Mouse (Mus musculus) G1E (cell line): ENCODE results near the gene Adam19.

ENCODE experiments used
- CTCF ChIP-seq: IDR thresholded peaks from 2 replicates; pipeline ENCODE4 v1.5.1; 2012; ENCODE audit warnings: low read depth, low read length, inconsistent platforms, mixed read lengths
- GATA1 ChIP-seq: IDR thresholded peaks from 2 replicates; pipeline ENCODE4 v1.6.1; 2012; ENCODE audit warnings: borderline replicate concordance, low read length, inconsistent platforms, mixed read lengths
- GATA2 ChIP-seq: IDR thresholded peaks from 2 replicates; pipeline ENCODE4 v1.6.1; 2012; ENCODE audit warnings: low read depth, low read length, inconsistent platforms, borderline replicate concordance

DNA sequence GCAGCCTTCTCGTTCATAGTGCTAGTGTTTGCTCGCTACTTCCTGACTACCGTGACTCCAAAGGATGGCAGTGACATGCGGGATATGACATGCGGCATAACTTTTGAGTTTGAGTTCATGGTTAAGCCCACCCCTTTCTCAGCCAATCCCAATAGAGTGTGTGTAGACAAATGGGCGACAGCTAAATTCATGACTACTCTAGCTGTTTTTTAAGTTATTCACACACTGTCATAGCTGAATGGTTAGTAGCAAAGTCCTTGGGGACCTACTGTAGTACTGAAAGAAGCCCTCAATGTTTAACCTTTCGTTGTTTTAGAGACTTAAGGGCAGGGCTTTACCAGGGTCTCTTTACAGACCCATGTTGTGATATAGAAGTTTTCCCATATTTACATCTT, 70.0 kb downstream of the Adam19 start:
- TF ChIP-seq CTCF (no peak), GATA1 (no peak), GATA2 (no peak)
